Mouse (Mus musculus) spleen, postnatal 10 days (tissue): ENCODE results near the gene Tmcc1.
A peak's percentile ranks its signal among the peaks of the same experiment; 100 is the strongest.

ENCODE experiments used
- DNase-seq, 2 experiments: peaks; one replicate each; pipeline ENCODE4 v3.0.0; 2021 to 2022; ENCODE audit warnings: low spot score in 2 of 2

Gene Tmcc1

GRCm38 (mm10) chr6:115973139-115973875 lies 220.0 kb downstream of the Tmcc1 start:
- DNase-seq: no peak

DNA sequence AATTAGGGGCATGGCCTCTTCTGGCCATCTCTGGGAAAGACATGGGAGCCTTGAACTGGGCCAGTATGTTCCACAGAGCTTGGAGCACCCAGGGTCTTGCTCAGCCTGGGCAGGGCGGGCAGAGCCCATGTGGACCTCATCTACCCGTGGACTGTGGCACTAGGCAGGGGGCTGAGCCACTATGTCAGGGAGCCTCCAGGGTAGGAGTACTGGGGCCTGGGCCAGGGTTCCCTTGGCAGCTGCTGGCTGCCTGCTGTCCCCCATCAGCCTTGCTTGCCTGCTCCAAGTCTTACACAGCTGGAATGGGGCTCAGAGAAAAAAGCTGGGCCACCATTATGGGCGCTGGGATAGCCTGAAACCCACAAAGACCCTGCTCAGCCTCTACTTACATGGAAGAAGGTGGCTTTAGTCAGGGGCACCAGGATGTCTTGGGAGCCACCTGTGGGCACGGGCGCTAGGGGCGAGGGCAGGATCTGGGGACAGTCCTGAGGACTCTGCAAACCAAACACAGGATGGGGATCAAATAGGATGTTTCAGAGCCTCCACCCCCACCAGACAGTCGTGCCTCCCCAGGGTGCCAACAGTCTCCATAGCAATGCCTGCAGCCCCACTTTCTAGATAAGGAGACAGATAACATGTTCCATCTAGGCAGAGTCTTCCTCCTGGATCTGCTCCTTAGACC lies 221.1 kb downstream of the Tmcc1 start:
- no peak for DNase-seq

- DNase-seq: no peak
Observed at GRCm38 (mm10) chr6:115971273-115972060, 221.8 kb downstream of the Tmcc1 start.

DNA sequence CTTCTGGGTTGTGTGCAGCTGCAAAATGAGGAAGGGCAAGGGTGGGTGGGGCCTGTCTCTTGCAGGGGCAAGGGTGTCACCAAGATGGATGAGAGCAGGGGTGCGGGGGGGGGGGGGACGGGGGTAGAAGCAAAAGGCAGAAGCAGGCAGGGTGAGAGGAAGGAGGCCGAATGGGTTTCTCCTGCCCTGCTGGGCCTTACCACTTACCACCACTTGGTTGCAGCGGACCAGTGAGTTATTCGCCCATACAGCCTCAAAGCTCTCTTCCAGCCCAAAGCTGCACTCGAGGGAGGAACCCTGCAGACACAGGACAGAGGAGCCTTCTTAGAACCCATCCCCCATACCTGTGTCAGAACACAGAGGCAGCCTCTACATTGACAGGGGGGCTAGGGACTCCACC lies 223.3 kb downstream of the Tmcc1 start:
- peak in 1 of 2 experiments; percentile 54 for DNase-seq

GRCm38 (mm10) chr6:115969103-115969502 lies 224.2 kb downstream of the Tmcc1 start:
- no peak for DNase-seq

GRCm38 (mm10) chr6:115968700-115969099 lies 224.6 kb downstream of the Tmcc1 start:
- no peak for DNase-seq
